Mouse (Mus musculus) forebrain, embryonic 11.5 days (tissue): ENCODE measurements around the gene Tmem81. TPM values are rescaled to one million over a fixed set of nuclear protein-coding genes. Genes with fewer than 3 reads are reported as not detected.

ENCODE experiments used
- ATAC-seq: fragments of 200-750 bp; cut with Nextera tagmentation; replicated peaks from 2 replicates; pipeline ENCODE4 v1.8.0; 2017; ENCODE audit warnings: moderate TSS enrichment; ENCODE audit not compliant: low FRiP score
- DNase-seq: peaks from one replicate; pipeline ENCODE4 v3.0.0-alpha.2; 2017; ENCODE audit warnings: low spot score
- H3K27ac ChIP-seq: fragments of 300-500 bp; sonication (generic); 2 replicates; pipeline ENCODE4 v1.5.1; 2014; ENCODE audit warnings: low read depth, low read length
- H3K27me3 ChIP-seq: fragments of 300-500 bp; sonication (generic); 2 replicates; pipeline ENCODE4 v1.6.1; 2014; ENCODE audit warnings: mild to moderate bottlenecking, low read length, mixed read lengths; ENCODE audit not compliant: control insufficient read depth, insufficient read depth
- H3K36me3 ChIP-seq: fragments of 300-500 bp; sonication (generic); 2 replicates; pipeline ENCODE4 v1.6.1; 2014; ENCODE audit warnings: mild to moderate bottlenecking, low read length, moderate library complexity, mixed read lengths; ENCODE audit not compliant: control insufficient read depth, insufficient read depth
- H3K4me1 ChIP-seq: fragments of 300-500 bp; sonication (generic); replicated peaks from 2 replicates; pipeline ENCODE4 v1.6.1; 2014; ENCODE audit warnings: low read length, mixed read lengths; ENCODE audit not compliant: control insufficient read depth, insufficient read depth
- H3K4me2 ChIP-seq: fragments of 300-500 bp; sonication (generic); 2 replicates; pipeline ENCODE4 v1.6.1; 2014; ENCODE audit warnings: low read depth, mild to moderate bottlenecking, low read length, moderate library complexity, mixed read lengths; ENCODE audit not compliant: severe bottlenecking
- H3K4me3 ChIP-seq: fragments of 300-500 bp; sonication (generic); 2 replicates; pipeline ENCODE4 v1.5.1; 2014; ENCODE audit warnings: low read depth, low read length
- H3K9ac ChIP-seq: fragments of 300-500 bp; sonication (generic); 2 replicates; pipeline ENCODE4 v1.6.1; 2014; ENCODE audit warnings: low read length
- H3K9me3 ChIP-seq: fragments of 300-500 bp; sonication (generic); 2 replicates; pipeline ENCODE4 v1.6.1; 2016; ENCODE audit warnings: low read length, mixed read lengths; ENCODE audit not compliant: control insufficient read depth
- WGBS: fragments of 180-500 bp; shearing (Covaris S2); extraction: QIAGEN DNeasy Blood & Tissue Kit; methylation state at CpG from one replicate; pipeline ENCODE4 v1.1.7; 2014; 5-methylcytosine and 5-hydroxymethylcytosine counted together
- polyA plus RNA-seq: library from polyadenylated mRNA; unstranded; fragments of >200 nt; fragmentation: Nextera tagmentation; extraction: Ambion mirVana; gene quantifications from 2 replicates; pipeline ENCODE4 v1.2.1, GENCODE M21; 2014

Gene Tmem81
- polyA plus RNA-seq, 1 experiment from 2014 or later: 1.1 TPM

DNA sequence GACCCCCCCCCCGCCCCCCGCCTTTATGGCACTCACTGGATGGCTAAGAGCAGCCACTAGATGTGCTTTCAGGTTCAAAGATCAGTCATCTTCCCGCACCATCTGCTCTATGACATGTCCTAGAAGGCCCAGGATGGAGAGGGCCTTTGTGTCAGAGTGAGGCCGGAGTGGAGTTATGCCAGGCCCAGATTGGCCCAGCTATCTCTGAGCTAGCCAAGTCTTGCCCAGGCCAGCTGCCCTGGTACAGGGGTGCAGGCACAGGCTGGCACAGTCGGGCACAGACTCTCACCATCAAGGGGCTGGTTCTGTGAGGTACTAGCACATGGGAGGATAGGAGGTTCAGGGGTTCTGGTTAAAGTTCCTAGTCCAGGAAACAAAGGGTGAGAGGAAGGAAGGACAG lies 31.7 kb downstream of the Tmem81 start:
- no peak for ATAC-seq
- 77% methylated on average over 5 of the region's 5 CpGs for WGBS

DNA sequence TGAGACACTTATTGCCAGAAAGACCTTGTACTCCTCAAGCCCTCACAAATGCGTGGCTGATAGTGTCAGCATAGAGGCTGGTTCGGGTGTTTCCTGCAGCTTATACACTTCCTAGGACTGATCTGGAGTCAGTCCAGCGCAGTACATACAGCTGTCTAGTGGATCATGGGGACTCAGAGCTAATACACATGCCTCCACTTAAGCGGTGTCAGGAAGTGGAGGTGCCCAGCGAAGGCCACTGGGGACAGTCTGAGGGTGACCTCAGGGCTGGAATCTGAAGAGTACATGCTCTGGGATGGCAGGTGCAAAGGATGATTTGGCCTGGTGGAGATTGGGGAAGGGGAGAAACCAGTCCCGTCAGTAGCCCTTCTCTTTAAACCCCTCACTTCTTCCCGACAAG lies 34.7 kb downstream of the Tmem81 start:
- DNase-seq (peak; percentile 46), ATAC-seq (no peak)
- Histone ChIP-seq H3K4me1 (peaks cover 14% of the 10 kb centered on the region; the same call in 1 of the 2 replicates), H3K36me3 (no peaks in the 10 kb centered on the region), H3K4me2 (peak overlapping the region; percentile 66; the same call in 1 of the 2 replicates), H3K9ac (no peak overlapping the region), H3K27me3 (peaks cover 28% of the 10 kb centered on the region), H3K9me3 (no peaks in the 10 kb centered on the region), H3K27ac (no peak overlapping the region), H3K4me3 (no peak overlapping the region)
- 61% methylated on average over 7 of the region's 7 CpGs for WGBS

More for the DNA sequence above, 31.7 kb downstream of the Tmem81 start:
- Histone ChIP-seq H3K36me3 (no peaks in the 10 kb centered on the region), H3K9ac (no peak overlapping the region), H3K9me3 (no peaks in the 10 kb centered on the region), H3K4me1 (peaks cover 11% of the 10 kb centered on the region; the same call in 1 of the 2 replicates), H3K4me3 (no peak overlapping the region), H3K27ac (no peak overlapping the region), H3K4me2 (no peak overlapping the region), H3K27me3 (peaks cover 16% of the 10 kb centered on the region; the same call in 1 of the 2 replicates)
- no peak for DNase-seq

GRCm38 (mm10) chr1:132541171-132541823 lies 35.3 kb downstream of the Tmem81 start:
- ATAC-seq (peak; percentile 42), DNase-seq (peak; percentile 67)
- Histone ChIP-seq H3K4me2 (peak overlapping the region; percentile 66; the same call in 1 of the 2 replicates), H3K4me3 (peak overlapping the region; percentile 36), H3K36me3 (no peaks in the 10 kb centered on the region), H3K4me1 (peaks cover 14% of the 10 kb centered on the region; the same call in 1 of the 2 replicates), H3K27me3 (peaks cover 28% of the 10 kb centered on the region), H3K27ac (no peak overlapping the region), H3K9me3 (no peaks in the 10 kb centered on the region), H3K9ac (no peak overlapping the region)
- WGBS: 3% methylated on average over 14 of the region's 14 CpGs

- 0 out of 2 replicates have a peak overlapping the region, but pooled peaks have one; percentile 18 for H3K27ac ChIP-seq
- ATAC-seq (0 out of 2 replicates have a peak, but pooled peaks have one; percentile 19), DNase-seq (no peak)
- H3K9ac ChIP-seq: peak overlapping the region; percentile 39
- H3K4me1 ChIP-seq: peaks cover 14% of the 10 kb centered on the region; the same call in 1 of the 2 replicates
- no peaks in the 10 kb centered on the region for H3K36me3 ChIP-seq
- WGBS: 13% methylated on average over 5 of the region's 5 CpGs
- peaks cover 28% of the 10 kb centered on the region for H3K27me3 ChIP-seq
- no peaks in the 10 kb centered on the region for H3K9me3 ChIP-seq
- H3K4me2 ChIP-seq: peak overlapping the region; percentile 66
- H3K4me3 ChIP-seq: peak overlapping the region; percentile 36
Observed at GRCm38 (mm10) chr1:132541824-132542599, 36.0 kb downstream of the Tmem81 start.

GRCm38 (mm10) chr1:132542762-132543306 lies 36.8 kb downstream of the Tmem81 start, which contains the start of gene Cntn2:
Gene Cntn2, minus strand, starts transcription at chr1:132543256.
- DNase-seq (peak; percentile 78), ATAC-seq (peak; percentile 74)
- Histone ChIP-seq H3K9me3 (no peaks in the 10 kb centered on the region), H3K36me3 (no peaks in the 10 kb centered on the region), H3K9ac (peak within 1 kb of the TSS; percentile 39), H3K4me3 (peak within 1 kb of the TSS; percentile 36), H3K27me3 (peaks cover 28% of the 10 kb centered on the region), H3K27ac (0 out of 2 replicates have a peak within 1 kb of the TSS, but pooled peaks have one; percentile 18), H3K4me1 (peaks cover 14% of the 10 kb centered on the region; the same call in 1 of the 2 replicates), H3K4me2 (peak within 1 kb of the TSS; percentile 66)
- 2% methylated on average over 30 of the region's 30 CpGs for WGBS

DNA sequence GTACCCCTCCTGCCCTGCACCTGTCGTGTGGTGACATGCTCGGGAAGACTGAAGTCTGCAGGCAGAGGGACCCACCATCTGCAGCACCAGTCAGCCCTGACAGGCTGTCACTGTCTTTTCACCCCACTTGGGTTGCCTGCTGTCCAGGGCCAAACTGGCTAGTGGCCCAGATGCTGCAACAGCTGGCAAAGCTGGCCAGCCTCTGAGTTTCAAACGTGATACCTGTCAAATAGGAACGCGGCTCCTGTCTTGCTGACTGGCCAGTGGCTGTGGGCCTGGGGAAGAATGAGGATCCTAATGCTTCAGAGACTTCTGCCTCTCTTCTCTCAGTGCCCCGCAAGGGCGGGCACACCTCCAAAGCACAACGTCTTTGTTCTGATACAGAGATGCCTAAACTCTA lies 37.8 kb downstream of the Tmem81 start:
- 71% methylated on average over 8 of the region's 8 CpGs for WGBS

DNA sequence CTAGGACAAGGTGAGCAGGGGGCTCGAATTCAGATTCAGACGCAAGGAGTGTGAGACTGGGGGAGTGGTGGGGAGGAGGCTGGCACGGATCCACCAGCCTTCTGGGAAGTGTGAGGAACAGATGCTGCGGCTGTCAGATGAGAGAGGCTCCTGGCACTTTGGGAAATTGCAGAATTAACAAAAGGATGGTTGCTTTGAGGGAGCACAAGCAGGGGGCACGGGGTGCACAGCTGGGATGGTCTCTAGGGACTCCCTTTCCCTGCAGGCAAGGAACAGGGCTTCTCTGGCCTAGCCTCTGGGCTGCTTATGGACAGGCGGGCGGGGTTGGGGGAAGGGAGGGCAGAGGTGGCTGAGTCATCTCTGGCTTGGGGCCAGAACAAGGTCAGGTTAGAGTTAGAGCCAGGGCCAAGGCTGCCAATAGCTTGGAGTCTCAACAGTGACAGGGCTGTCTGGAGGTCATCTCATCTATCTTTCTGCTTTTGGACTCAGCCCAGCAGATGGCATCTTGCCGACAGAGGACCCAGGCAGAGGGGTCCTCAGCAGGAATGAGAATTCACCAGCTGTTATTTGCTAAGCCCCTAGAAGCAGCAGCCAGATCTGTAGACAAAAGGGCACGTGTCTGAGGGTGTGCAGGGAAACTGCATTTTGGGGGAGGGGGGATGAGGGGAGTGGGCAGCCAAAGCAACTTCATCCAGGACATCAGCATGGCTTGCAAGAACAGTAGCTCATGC lies 52.0 kb downstream of the Tmem81 start:
- Histone ChIP-seq H3K4me1 (peaks cover 18% of the 10 kb centered on the region), H3K27me3 (no peaks in the 10 kb centered on the region), H3K9ac (no peak overlapping the region), H3K36me3 (no peaks in the 10 kb centered on the region), H3K4me2 (no peak overlapping the region), H3K27ac (peak overlapping the region; percentile 65), H3K4me3 (no peak overlapping the region), H3K9me3 (no peaks in the 10 kb centered on the region)
- ATAC-seq: peak; percentile 61
- peak; percentile 64 for DNase-seq
- 40% methylated on average over 9 of the region's 9 CpGs for WGBS

More for the DNA sequence above, 37.8 kb downstream of the Tmem81 start:
- Histone ChIP-seq H3K36me3 (no peaks in the 10 kb centered on the region), H3K4me1 (peaks cover 14% of the 10 kb centered on the region; the same call in 1 of the 2 replicates), H3K4me3 (no peak overlapping the region), H3K4me2 (no peak overlapping the region), H3K27me3 (peaks cover 28% of the 10 kb centered on the region), H3K9ac (no peak overlapping the region), H3K27ac (no peak overlapping the region), H3K9me3 (no peaks in the 10 kb centered on the region)
- ATAC-seq (no peak), DNase-seq (no peak)
